Mouse (Mus musculus): ENCODE data around the gene Cog5. TPM values are rescaled to one million over a fixed set of nuclear protein-coding genes. Genes with fewer than 3 reads are reported as not detected.

Cog5 gene
- polyA plus RNA-seq, 1 experiment from 2014 or later: 34.8 TPM

- H3K27ac ChIP-seq (ENCODE audit: low read depth, low read length): no peak overlapping the region
- H3K4me3 ChIP-seq (ENCODE audit: low read depth, low read length): no peak overlapping the region
- no peak overlapping the region for H3K9ac ChIP-seq (ENCODE audit: low read length)
- DNase-seq (ENCODE audit: low spot score) (no peak), ATAC-seq (ENCODE audit: insufficient read depth, low FRiP score, low TSS enrichment) (no peak)
- H3K36me3 ChIP-seq (ENCODE audit: control insufficient read depth, insufficient read depth, low read length): no peaks in the 10 kb centered on the region
- no peak overlapping the region for H3K4me2 ChIP-seq (ENCODE audit: low read depth)
- H3K27me3 ChIP-seq (ENCODE audit: control insufficient read depth, insufficient read depth, low read length): no peaks in the 10 kb centered on the region
- H3K4me1 ChIP-seq (ENCODE audit: control insufficient read depth, insufficient read depth, low read length): no peaks in the 10 kb centered on the region
- WGBS: 68% methylated on average over 2 of the region's 2 CpGs
- no peaks in the 10 kb centered on the region for H3K9me3 ChIP-seq (ENCODE audit: control insufficient read depth, low read length)
Measured at GRCm38 (mm10) chr12:31754465-31754864, 99.8 kb downstream of the Cog5 start.

GRCm38 (mm10) chr12:31755885-31756755 is 101.5 kb downstream of the Cog5 start:
- Histone ChIP-seq H3K4me3 (ENCODE audit: low read depth, low read length) (no peak overlapping the region), H3K27me3 (ENCODE audit: control insufficient read depth, insufficient read depth, low read length) (no peaks in the 10 kb centered on the region), H3K9me3 (ENCODE audit: control insufficient read depth, low read length) (no peaks in the 10 kb centered on the region), H3K9ac (ENCODE audit: low read length) (no peak overlapping the region), H3K4me2 (ENCODE audit: low read depth) (no peak overlapping the region), H3K27ac (ENCODE audit: low read depth, low read length) (no peak overlapping the region), H3K36me3 (ENCODE audit: control insufficient read depth, insufficient read depth, low read length) (no peaks in the 10 kb centered on the region), H3K4me1 (ENCODE audit: control insufficient read depth, insufficient read depth, low read length) (no peaks in the 10 kb centered on the region)
- ATAC-seq (ENCODE audit: insufficient read depth, low FRiP score, low TSS enrichment) (no peak), DNase-seq (ENCODE audit: low spot score) (no peak)
- WGBS: 60% methylated on average over 2 of the region's 2 CpGs

- 96% methylated on average over 3 of the region's 3 CpGs for WGBS
- Histone ChIP-seq H3K27me3 (ENCODE audit: control insufficient read depth, insufficient read depth, low read length) (no peaks in the 10 kb centered on the region), H3K27ac (ENCODE audit: low read depth, low read length) (no peak overlapping the region), H3K36me3 (ENCODE audit: control insufficient read depth, insufficient read depth, low read length) (no peaks in the 10 kb centered on the region), H3K4me1 (ENCODE audit: control insufficient read depth, insufficient read depth, low read length) (no peaks in the 10 kb centered on the region), H3K4me3 (ENCODE audit: low read depth, low read length) (no peak overlapping the region), H3K9ac (ENCODE audit: low read length) (no peak overlapping the region), H3K9me3 (ENCODE audit: control insufficient read depth, low read length) (no peaks in the 10 kb centered on the region), H3K4me2 (ENCODE audit: low read depth) (no peak overlapping the region)
- no peak for DNase-seq (ENCODE audit: low spot score)
- no peak for ATAC-seq (ENCODE audit: insufficient read depth, low FRiP score, low TSS enrichment)
Measured at GRCm38 (mm10) chr12:31773612-31774011, 118.9 kb downstream of the Cog5 start.

GRCm38 (mm10) chr12:31784291-31784690 is 129.6 kb downstream of the Cog5 start:
- no peak overlapping the region for H3K4me3 ChIP-seq (ENCODE audit: low read depth, low read length)
- H3K27ac ChIP-seq (ENCODE audit: low read depth, low read length): no peak overlapping the region
- H3K4me2 ChIP-seq (ENCODE audit: low read depth): no peak overlapping the region
- WGBS: 93% methylated on average over 1 of the region's 1 CpGs
- no peaks in the 10 kb centered on the region for H3K27me3 ChIP-seq (ENCODE audit: control insufficient read depth, insufficient read depth, low read length)
- DNase-seq (ENCODE audit: low spot score) (no peak), ATAC-seq (ENCODE audit: insufficient read depth, low FRiP score, low TSS enrichment) (no peak)
- no peaks in the 10 kb centered on the region for H3K4me1 ChIP-seq (ENCODE audit: control insufficient read depth, insufficient read depth, low read length)
- H3K9ac ChIP-seq (ENCODE audit: low read length): no peak overlapping the region
- H3K9me3 ChIP-seq (ENCODE audit: control insufficient read depth, low read length): no peaks in the 10 kb centered on the region
- H3K36me3 ChIP-seq (ENCODE audit: control insufficient read depth, insufficient read depth, low read length): no peaks in the 10 kb centered on the region

GRCm38 (mm10) chr12:31788530-31788929 is 133.9 kb downstream of the Cog5 start:
- no peak overlapping the region for H3K4me3 ChIP-seq (ENCODE audit: low read depth, low read length)
- WGBS: 93% methylated on average over 3 of the region's 3 CpGs
- no peak overlapping the region for H3K9ac ChIP-seq (ENCODE audit: low read length)
- no peaks in the 10 kb centered on the region for H3K27me3 ChIP-seq (ENCODE audit: control insufficient read depth, insufficient read depth, low read length)
- no peak overlapping the region for H3K27ac ChIP-seq (ENCODE audit: low read depth, low read length)
- no peak overlapping the region for H3K4me2 ChIP-seq (ENCODE audit: low read depth)
- DNase-seq (ENCODE audit: low spot score) (no peak), ATAC-seq (ENCODE audit: insufficient read depth, low FRiP score, low TSS enrichment) (no peak)
- H3K36me3 ChIP-seq (ENCODE audit: control insufficient read depth, insufficient read depth, low read length): no peaks in the 10 kb centered on the region
- H3K9me3 ChIP-seq (ENCODE audit: control insufficient read depth, low read length): no peaks in the 10 kb centered on the region
- H3K4me1 ChIP-seq (ENCODE audit: control insufficient read depth, insufficient read depth, low read length): no peaks in the 10 kb centered on the region

- Histone ChIP-seq H3K4me2 (ENCODE audit: low read depth) (no peak overlapping the region), H3K4me3 (ENCODE audit: low read depth, low read length) (no peak overlapping the region), H3K4me1 (ENCODE audit: control insufficient read depth, insufficient read depth, low read length) (no peaks in the 10 kb centered on the region), H3K9ac (ENCODE audit: low read length) (no peak overlapping the region), H3K27ac (ENCODE audit: low read depth, low read length) (no peak overlapping the region), H3K27me3 (ENCODE audit: control insufficient read depth, insufficient read depth, low read length) (no peaks in the 10 kb centered on the region), H3K36me3 (ENCODE audit: control insufficient read depth, insufficient read depth, low read length) (no peaks in the 10 kb centered on the region), H3K9me3 (ENCODE audit: control insufficient read depth, low read length) (no peaks in the 10 kb centered on the region)
- DNase-seq (ENCODE audit: low spot score): no peak
- 95% methylated on average over 5 of the region's 5 CpGs for WGBS
- no peak for ATAC-seq (ENCODE audit: insufficient read depth, low FRiP score, low TSS enrichment)
Measured at GRCm38 (mm10) chr12:31806410-31807154, 151.9 kb downstream of the Cog5 start.

- ATAC-seq (ENCODE audit: insufficient read depth, low FRiP score, low TSS enrichment) (no peak), DNase-seq (ENCODE audit: low spot score) (no peak)
- Histone ChIP-seq H3K9me3 (ENCODE audit: control insufficient read depth, low read length) (no peaks in the 10 kb centered on the region), H3K4me1 (ENCODE audit: control insufficient read depth, insufficient read depth, low read length) (no peaks in the 10 kb centered on the region), H3K27me3 (ENCODE audit: control insufficient read depth, insufficient read depth, low read length) (no peaks in the 10 kb centered on the region), H3K9ac (ENCODE audit: low read length) (no peak overlapping the region), H3K27ac (ENCODE audit: low read depth, low read length) (no peak overlapping the region), H3K36me3 (ENCODE audit: control insufficient read depth, insufficient read depth, low read length) (no peaks in the 10 kb centered on the region), H3K4me3 (ENCODE audit: low read depth, low read length) (no peak overlapping the region), H3K4me2 (ENCODE audit: low read depth) (no peak overlapping the region)
- WGBS: 93% methylated on average over 3 of the region's 3 CpGs
Measured at GRCm38 (mm10) chr12:31818051-31818461, 163.4 kb downstream of the Cog5 start.

GRCm38 (mm10) chr12:31819096-31819495 is 164.4 kb downstream of the Cog5 start:
- H3K4me1 ChIP-seq (ENCODE audit: control insufficient read depth, insufficient read depth, low read length): no peaks in the 10 kb centered on the region
- H3K4me3 ChIP-seq (ENCODE audit: low read depth, low read length): no peak overlapping the region
- H3K27ac ChIP-seq (ENCODE audit: low read depth, low read length): no peak overlapping the region
- H3K9me3 ChIP-seq (ENCODE audit: control insufficient read depth, low read length): no peaks in the 10 kb centered on the region
- DNase-seq (ENCODE audit: low spot score) (no peak), ATAC-seq (ENCODE audit: insufficient read depth, low FRiP score, low TSS enrichment) (no peak)
- no peak overlapping the region for H3K9ac ChIP-seq (ENCODE audit: low read length)
- H3K36me3 ChIP-seq (ENCODE audit: control insufficient read depth, insufficient read depth, low read length): no peaks in the 10 kb centered on the region
- H3K27me3 ChIP-seq (ENCODE audit: control insufficient read depth, insufficient read depth, low read length): no peaks in the 10 kb centered on the region
- no peak overlapping the region for H3K4me2 ChIP-seq (ENCODE audit: low read depth)

GRCm38 (mm10) chr12:31819520-31819919 is 164.9 kb downstream of the Cog5 start:
- Histone ChIP-seq H3K27me3 (ENCODE audit: control insufficient read depth, insufficient read depth, low read length) (no peaks in the 10 kb centered on the region), H3K4me1 (ENCODE audit: control insufficient read depth, insufficient read depth, low read length) (no peaks in the 10 kb centered on the region), H3K36me3 (ENCODE audit: control insufficient read depth, insufficient read depth, low read length) (no peaks in the 10 kb centered on the region), H3K9ac (ENCODE audit: low read length) (no peak overlapping the region), H3K4me3 (ENCODE audit: low read depth, low read length) (no peak overlapping the region), H3K9me3 (ENCODE audit: control insufficient read depth, low read length) (no peaks in the 10 kb centered on the region), H3K4me2 (ENCODE audit: low read depth) (no peak overlapping the region), H3K27ac (ENCODE audit: low read depth, low read length) (no peak overlapping the region)
- DNase-seq (ENCODE audit: low spot score): no peak
- WGBS: 87% methylated on average over 7 of the region's 7 CpGs
- ATAC-seq (ENCODE audit: insufficient read depth, low FRiP score, low TSS enrichment): no peak
